In the genomic region with DNA sequence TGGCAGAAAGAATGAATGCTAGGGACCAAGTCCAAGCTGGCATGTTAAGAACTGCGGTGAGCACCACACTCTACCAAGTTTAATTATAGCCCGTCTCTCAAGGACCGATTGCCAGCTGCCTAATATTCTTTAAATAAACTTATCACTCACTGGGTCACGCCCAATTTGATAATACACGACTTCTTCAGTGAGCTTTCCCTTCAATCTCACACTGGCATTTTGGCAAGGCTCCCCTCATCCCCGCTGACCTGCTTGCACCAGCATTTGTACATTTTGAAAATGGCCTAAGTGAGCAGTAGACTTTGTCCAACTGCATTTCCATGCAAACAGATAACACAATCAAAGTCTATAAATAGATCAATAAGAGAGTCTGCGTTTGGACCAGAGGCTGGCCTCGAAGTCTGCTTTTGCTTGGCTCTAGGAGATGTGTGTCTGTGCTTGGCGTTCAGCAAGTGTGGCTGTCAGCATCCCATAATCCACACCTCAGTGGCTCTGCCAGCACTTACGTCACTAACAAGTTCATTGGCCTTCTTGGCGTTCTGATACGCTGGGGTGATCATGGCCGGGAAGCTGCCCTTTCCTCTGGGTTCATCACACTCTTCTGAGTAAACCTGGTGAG, we compare ENCODE assay signal across 19 mouse cellular contexts. TPM values are rescaled to one million over a fixed set of nuclear protein-coding genes. Genes with fewer than 3 reads are reported as not detected.
A peak's percentile ranks its signal among the peaks of the same experiment; 100 is the strongest.
DNase-seq lines count a peak whose midpoint lies in the region; ATAC-seq lines count a peak whose summit lies in the region.
"Had no signal": no experiment of that assay in that cellular context is flagged by ENCODE, and none has a peak within 500 bp of the region (broad histone marks: within the 10 kb centered on the region; RNA-seq: fewer than 3 reads in every experiment).

No protein-coding gene starts in this region.

- ATAC-seq in forebrain, embryonic 11.5 days (replicated peaks; ENCODE audit: low FRiP score), result no peak

- no peaks in the 10 kb centered on the region for H3K36me3 ChIP-seq in forebrain, embryonic 11.5 days (ENCODE audit: control insufficient read depth, insufficient read depth, low read length)
- H3K36me3 ChIP-seq: embryonic facial prominence, embryonic 10.5 days; limb, embryonic 10.5 days; midbrain, embryonic 10.5 days; stomach, embryonic 15.5 days had no signal

- WGBS in forebrain, embryonic 11.5 days, result 87% methylated on average over 13 of the region's 13 CpGs

- no peaks in the 10 kb centered on the region for H3K4me1 ChIP-seq in forebrain, embryonic 11.5 days (replicated peaks; ENCODE audit: control insufficient read depth, insufficient read depth, low read length)
- H3K4me1 ChIP-seq: midbrain, embryonic 10.5 days; stomach, embryonic 15.5 days had no signal

- H3K9me3 ChIP-seq in forebrain, embryonic 11.5 days (ENCODE audit: control insufficient read depth, low read length), result no peaks in the 10 kb centered on the region
- H3K9me3 ChIP-seq: embryonic facial prominence, embryonic 10.5 days; limb, embryonic 10.5 days; midbrain, embryonic 10.5 days; stomach, embryonic 15.5 days had no signal

- intact Hi-C loops in heart, postnatal 14 days (cut with DNase I), result no loop called here

- no peak overlapping the region for H3K4me2 ChIP-seq in forebrain, embryonic 11.5 days (ENCODE audit: low read depth, low read length, severe bottlenecking)
- H3K4me2 ChIP-seq: stomach, embryonic 15.5 days had no signal

- no peak overlapping the region for H3K4me3 ChIP-seq in forebrain, embryonic 11.5 days (ENCODE audit: low read depth, low read length)
- H3K4me3 ChIP-seq: embryonic facial prominence, embryonic 10.5 days; erythroblast, embryonic 14.5 days; limb, embryonic 10.5 days; midbrain, embryonic 10.5 days; stomach, embryonic 15.5 days had no signal

- peak; percentile 30 to 37 for DNase-seq in cerebellum, postnatal 14 days
- DNase-seq in cerebellum, postnatal 36 days, result no peak
- peak; percentile 30 for DNase-seq in lung, postnatal 36 days
- no peak for DNase-seq in lung, postnatal 25 days (ENCODE audit: low spot score)
- peak; percentile 51 to 73 for DNase-seq in heart, postnatal 14 days
- no peak for DNase-seq in adrenal gland, postnatal 4 days (ENCODE audit: low spot score in 2 of 2)
- DNase-seq in forebrain, embryonic 11.5 days (ENCODE audit: low spot score), result no peak
- no peak for DNase-seq in frontal cortex, postnatal 25 days (ENCODE audit: low spot score in 2 of 2)
- DNase-seq: adrenal gland, postnatal 25 days; cerebellum, adult 9-11 months; kidney, adult 9 months; lung, adult 18-20 months; thymus, postnatal 25 days had no signal

- no peaks in the 10 kb centered on the region for H3K27me3 ChIP-seq in forebrain, embryonic 11.5 days (ENCODE audit: control insufficient read depth, insufficient read depth, low read length)
- H3K27me3 ChIP-seq: CH12.LX; stomach, embryonic 15.5 days had no signal

- H3K9ac ChIP-seq in forebrain, embryonic 11.5 days (ENCODE audit: low read length), result no peak overlapping the region
- H3K9ac ChIP-seq: stomach, embryonic 15.5 days had no signal

- no peak overlapping the region for H3K27ac ChIP-seq in forebrain, embryonic 11.5 days (ENCODE audit: low read depth, low read length)
- H3K27ac ChIP-seq: embryonic facial prominence, embryonic 10.5 days; limb, embryonic 10.5 days; midbrain, embryonic 10.5 days; stomach, embryonic 15.5 days had no signal

RNA-seq across cellular contexts. Expression of gene Nrap, which starts 11.2 kb away (rescaled TPM):
- 100 to 1,000 TPM; 219 to 250 TPM for total RNA-seq in heart, postnatal 14 days (2021)
- total RNA-seq in adrenal gland, postnatal 4 days (2021), result 10 to 100 TPM in 1 of 2 experiments, 1 to 10 TPM in 1; 3.7 to 12.2 TPM
- polyA plus RNA-seq in forebrain, embryonic 11.5 days (2014; fragmentation: Nextera tagmentation; extraction: Ambion mirVana), result 0.17 and 0.20 TPM in 2 replicates

RNA-seq across cellular contexts. Expression of gene Casp7, which starts 18.3 kb away (rescaled TPM):
- 10 to 100 TPM; 16.3 to 17.6 TPM for total RNA-seq in heart, postnatal 14 days (2021)
- 10 to 100 TPM; 22.9 to 25.0 TPM for total RNA-seq in adrenal gland, postnatal 4 days (2021)
- 17.4 and 19.6 TPM in 2 replicates for polyA plus RNA-seq in forebrain, embryonic 11.5 days (2014; fragmentation: Nextera tagmentation; extraction: Ambion mirVana)

Comparison
In these comparisons a context has a peak if more than half of its experiments do, and no peak if none do; other contexts are left out.
1. DNase-seq: peak in cerebellum, postnatal 14 days (2 of 2), lung, postnatal 36 days (single experiment) and heart, postnatal 14 days (2 of 2); none in cerebellum, postnatal 36 days (0 of 2), lung, postnatal 25 days (single experiment), adrenal gland, postnatal 4 days (0 of 2), forebrain, embryonic 11.5 days (single experiment) and frontal cortex, postnatal 25 days (0 of 2).
2. RNA of gene Nrap, which starts 11.2 kb away (total RNA-seq): 219 to 250 TPM in heart, postnatal 14 days; 3.7 to 12.2 TPM in adrenal gland, postnatal 4 days; every median in the first group is over 10 times any median in the second.